Mouse (Mus musculus): ENCODE measurements around the gene Btg4. TPM values are rescaled to one million over a fixed set of nuclear protein-coding genes. Genes with fewer than 3 reads are reported as not detected.
"Not testable (repeated sequence)": the region's sequence is repeated elsewhere in the genome, so short reads cannot be mapped to it uniquely, and the experiment has no call there.

The Btg4 gene
- polyA plus RNA-seq, 1 experiment from 2014 or later = not detected

DNA sequence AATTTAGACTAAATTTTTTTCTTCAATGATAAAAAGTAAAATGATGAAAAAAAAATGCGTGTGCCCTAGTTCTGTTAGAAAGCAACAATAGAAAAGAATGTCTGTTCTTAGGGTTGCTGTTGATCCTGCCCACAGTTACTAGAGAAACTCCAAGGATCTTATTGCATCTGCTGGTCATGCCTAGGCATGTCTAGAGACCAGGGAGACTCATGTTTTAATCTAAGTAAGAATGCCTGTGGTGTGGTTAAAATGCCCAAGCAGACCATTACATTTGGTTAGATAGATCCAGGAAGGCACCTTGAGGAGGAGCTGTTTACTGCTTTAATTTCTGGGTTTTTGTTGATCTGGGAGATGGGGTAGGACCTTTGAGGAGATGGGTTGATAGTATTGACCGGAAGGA lies 45.0 kb downstream of the Btg4 start:
- Histone ChIP-seq H3K9ac (ENCODE audit: low read depth, low read length) (no peak overlapping the region), H3K36me3 (ENCODE audit: control insufficient read depth, insufficient read depth, low read length) (no peaks in the 10 kb centered on the region), H3K4me2 (ENCODE audit: low read length) (no peak overlapping the region), H3K4me3 (ENCODE audit: low read length) (no peak overlapping the region), H3K9me3 (ENCODE audit: control insufficient read depth, low read length) (no peaks in the 10 kb centered on the region), H3K4me1 (ENCODE audit: control insufficient read depth, insufficient read depth, low read depth, low read length) (peaks cover 2% of the 10 kb centered on the region), H3K27me3 (replicated peaks; ENCODE audit: control insufficient read depth, insufficient read depth, low read length) (no peaks in the 10 kb centered on the region), H3K27ac (ENCODE audit: low read depth, low read length) (no peak overlapping the region)
- no peak for ATAC-seq
- 81% methylated on average over 2 of the region's 2 CpGs for WGBS

DNA sequence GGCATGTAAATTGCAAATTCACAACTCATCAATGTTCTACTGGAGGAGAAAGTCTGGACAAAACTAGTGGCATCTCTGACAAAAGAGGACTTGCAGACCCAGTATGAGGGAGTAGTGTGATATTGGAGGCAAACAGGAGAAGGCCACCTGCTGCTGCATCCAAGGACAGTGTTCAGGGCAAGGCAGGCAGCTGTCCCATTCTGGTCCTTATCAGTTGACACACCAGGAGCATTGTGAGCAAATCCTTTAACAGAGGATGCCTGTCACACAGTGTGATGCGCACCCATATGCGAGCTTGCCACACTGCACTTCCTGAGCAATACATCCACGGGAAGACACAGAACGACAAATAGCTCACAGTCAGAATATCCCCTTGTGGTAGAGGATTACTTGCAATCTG lies 54.1 kb downstream of the Btg4 start:
- 81% methylated on average over 4 of the region's 4 CpGs for WGBS
- H3K9me3 ChIP-seq (ENCODE audit: control insufficient read depth, low read length) = no peaks in the 10 kb centered on the region

DNA sequence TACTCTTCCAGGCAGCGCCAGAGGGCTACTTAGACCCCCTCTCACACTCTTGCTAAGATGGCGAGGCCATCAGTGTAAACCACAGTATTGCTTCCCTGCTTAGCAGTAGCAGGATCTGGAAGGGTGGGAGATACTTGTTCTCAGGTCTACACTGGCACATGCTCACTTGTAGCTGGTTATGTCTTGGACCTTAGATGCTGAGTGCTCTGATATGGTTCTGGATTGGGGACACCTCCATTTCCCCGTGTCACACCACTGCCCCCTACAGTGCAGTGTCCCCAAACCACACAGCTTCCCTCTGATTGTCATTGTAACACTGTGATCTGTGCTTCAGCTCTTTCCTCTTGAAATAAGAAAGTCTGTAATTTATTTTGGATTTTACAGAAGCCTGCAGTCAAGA lies 76.3 kb downstream of the Btg4 start:
- Histone ChIP-seq H3K9me3 (ENCODE audit: control insufficient read depth, low read length) (no peaks in the 10 kb centered on the region), H3K4me2 (ENCODE audit: low read length) (no peak overlapping the region), H3K36me3 (ENCODE audit: control insufficient read depth, insufficient read depth, low read length) (no peaks in the 10 kb centered on the region), H3K4me3 (ENCODE audit: low read length) (no peak overlapping the region), H3K4me1 (ENCODE audit: control insufficient read depth, insufficient read depth, low read depth, low read length) (no peaks in the 10 kb centered on the region), H3K9ac (ENCODE audit: low read depth, low read length) (no peak overlapping the region), H3K27me3 (replicated peaks; ENCODE audit: control insufficient read depth, insufficient read depth, low read length) (no peaks in the 10 kb centered on the region), H3K27ac (ENCODE audit: low read depth, low read length) (no peak overlapping the region)
- ATAC-seq = no peak
- 67% methylated on average over 3 of the region's 3 CpGs for WGBS

More for the DNA sequence above, 54.1 kb downstream of the Btg4 start:
- Histone ChIP-seq H3K27ac (ENCODE audit: low read depth, low read length) (no peak overlapping the region), H3K4me1 (ENCODE audit: control insufficient read depth, insufficient read depth, low read depth, low read length) (no peaks in the 10 kb centered on the region), H3K36me3 (ENCODE audit: control insufficient read depth, insufficient read depth, low read length) (no peaks in the 10 kb centered on the region), H3K4me2 (ENCODE audit: low read length) (no peak overlapping the region), H3K4me3 (ENCODE audit: low read length) (no peak overlapping the region), H3K27me3 (replicated peaks; ENCODE audit: control insufficient read depth, insufficient read depth, low read length) (no peaks in the 10 kb centered on the region), H3K9ac (ENCODE audit: low read depth, low read length) (no peak overlapping the region)
- no peak for ATAC-seq

DNA sequence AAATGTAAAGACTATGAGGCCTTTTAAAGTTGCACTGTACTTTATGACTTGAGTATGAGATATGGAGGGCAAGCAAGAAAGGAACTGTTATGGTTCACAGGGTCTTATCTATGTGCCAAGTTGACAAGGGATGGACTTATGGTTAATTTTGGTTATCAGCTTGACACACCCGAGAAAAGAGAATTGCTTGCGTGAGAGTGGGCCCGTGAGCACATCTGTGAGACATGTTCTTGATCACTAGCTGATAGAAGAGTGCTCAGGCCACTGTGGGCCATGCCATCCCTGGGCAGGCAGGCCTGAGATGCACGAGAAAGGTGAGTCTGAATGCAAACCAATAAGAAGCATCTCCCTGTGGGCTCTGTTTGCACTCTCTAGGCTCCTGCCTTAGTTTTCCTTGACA lies 76.7 kb downstream of the Btg4 start:
- no peak for ATAC-seq
- no peak overlapping the region for H3K9ac ChIP-seq (ENCODE audit: low read depth, low read length)
- no peaks in the 10 kb centered on the region for H3K27me3 ChIP-seq (replicated peaks; ENCODE audit: control insufficient read depth, insufficient read depth, low read length)
- no peaks in the 10 kb centered on the region for H3K4me1 ChIP-seq (ENCODE audit: control insufficient read depth, insufficient read depth, low read depth, low read length)
- H3K9me3 ChIP-seq (ENCODE audit: control insufficient read depth, low read length) = no peaks in the 10 kb centered on the region
- no peak overlapping the region for H3K4me2 ChIP-seq (ENCODE audit: low read length)
- 81% methylated on average over 4 of the region's 4 CpGs for WGBS
- no peak overlapping the region for H3K4me3 ChIP-seq (ENCODE audit: low read length)
- no peak overlapping the region for H3K27ac ChIP-seq (ENCODE audit: low read depth, low read length)
- no peaks in the 10 kb centered on the region for H3K36me3 ChIP-seq (ENCODE audit: control insufficient read depth, insufficient read depth, low read length)

GRCm38 (mm10) chr9:51137836-51138235 lies 77.1 kb downstream of the Btg4 start:
- Histone ChIP-seq H3K4me2 (ENCODE audit: low read length) (no peak overlapping the region), H3K9ac (ENCODE audit: low read depth, low read length) (no peak overlapping the region), H3K36me3 (ENCODE audit: control insufficient read depth, insufficient read depth, low read length) (no peaks in the 10 kb centered on the region), H3K4me1 (ENCODE audit: control insufficient read depth, insufficient read depth, low read depth, low read length) (no peaks in the 10 kb centered on the region), H3K27ac (ENCODE audit: low read depth, low read length) (no peak overlapping the region), H3K27me3 (replicated peaks; ENCODE audit: control insufficient read depth, insufficient read depth, low read length) (no peaks in the 10 kb centered on the region), H3K9me3 (ENCODE audit: control insufficient read depth, low read length) (no peaks in the 10 kb centered on the region), H3K4me3 (ENCODE audit: low read length) (no peak overlapping the region)
- WGBS = 95% methylated on average over 1 of the region's 1 CpGs
- no peak for ATAC-seq

- H3K9me3 ChIP-seq (ENCODE audit: control insufficient read depth, low read length) = no peaks in the 10 kb centered on the region
- H3K4me2 ChIP-seq (ENCODE audit: low read length) = no peak overlapping the region
- no peaks in the 10 kb centered on the region for H3K36me3 ChIP-seq (ENCODE audit: control insufficient read depth, insufficient read depth, low read length)
- no peak overlapping the region for H3K4me3 ChIP-seq (ENCODE audit: low read length)
- no peaks in the 10 kb centered on the region for H3K27me3 ChIP-seq (replicated peaks; ENCODE audit: control insufficient read depth, insufficient read depth, low read length)
- ATAC-seq = no peak
- no peak overlapping the region for H3K9ac ChIP-seq (ENCODE audit: low read depth, low read length)
- H3K27ac ChIP-seq (ENCODE audit: low read depth, low read length) = no peak overlapping the region
- WGBS = 91% methylated on average over 1 of the region's 1 CpGs
- H3K4me1 ChIP-seq (ENCODE audit: control insufficient read depth, insufficient read depth, low read depth, low read length) = no peaks in the 10 kb centered on the region
Measured at GRCm38 (mm10) chr9:51138301-51138700, 77.6 kb downstream of the Btg4 start.

DNA sequence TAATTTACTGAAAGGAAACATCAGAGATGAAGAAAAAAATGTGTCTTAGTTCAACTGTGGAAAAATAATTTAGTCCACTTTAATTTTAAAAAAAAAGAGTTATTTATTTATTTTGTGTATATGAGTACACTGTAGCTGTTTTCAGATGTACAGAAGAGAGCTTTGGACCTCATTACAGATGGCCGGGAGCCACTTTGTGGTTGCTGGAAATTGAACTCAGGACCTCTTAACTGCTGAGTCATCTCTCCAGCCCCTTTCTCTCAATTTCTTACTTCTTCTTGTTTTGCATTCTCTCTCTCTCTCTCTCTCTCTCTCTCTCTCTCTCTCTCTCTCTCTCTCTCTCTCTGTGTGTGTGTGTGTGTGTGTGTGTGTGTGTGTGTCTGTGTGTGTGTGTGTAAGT lies 78.7 kb downstream of the Btg4 start:
- not testable (repeated sequence) for H3K4me3 ChIP-seq (ENCODE audit: low read length); H3K9me3 ChIP-seq (ENCODE audit: control insufficient read depth, low read length); ATAC-seq; H3K27me3 ChIP-seq (replicated peaks; ENCODE audit: control insufficient read depth, insufficient read depth, low read length); H3K36me3 ChIP-seq (ENCODE audit: control insufficient read depth, insufficient read depth, low read length); H3K9ac ChIP-seq (ENCODE audit: low read depth, low read length); H3K4me2 ChIP-seq (ENCODE audit: low read length); H3K4me1 ChIP-seq (ENCODE audit: control insufficient read depth, insufficient read depth, low read depth, low read length); H3K27ac ChIP-seq (ENCODE audit: low read depth, low read length)
- WGBS = 90% methylated on average over 1 of the region's 1 CpGs

DNA sequence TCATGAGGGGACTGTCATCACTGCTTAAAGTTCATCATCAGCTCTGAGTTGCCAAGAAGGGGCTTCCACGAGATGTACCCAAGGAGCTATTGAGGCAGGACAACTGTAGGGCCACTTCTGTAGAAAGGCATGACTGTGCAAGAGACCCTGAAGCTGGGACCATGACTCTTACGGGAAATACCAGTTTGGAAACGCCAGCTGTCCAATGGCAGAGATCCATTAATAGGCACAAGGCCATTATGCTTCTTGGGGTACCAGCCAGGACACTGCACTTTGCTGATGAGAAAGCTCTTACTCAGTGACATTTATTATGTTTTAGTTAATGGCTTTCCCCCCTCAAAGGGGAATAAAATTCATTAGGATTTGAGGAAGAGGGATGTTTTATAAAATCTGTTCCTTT lies 80.0 kb downstream of the Btg4 start:
- no peak overlapping the region for H3K27ac ChIP-seq (ENCODE audit: low read depth, low read length)
- H3K4me3 ChIP-seq (ENCODE audit: low read length) = no peak overlapping the region
- WGBS = 77% methylated on average over 3 of the region's 3 CpGs
- H3K4me2 ChIP-seq (ENCODE audit: low read length) = no peak overlapping the region
- ATAC-seq = no peak
- H3K36me3 ChIP-seq (ENCODE audit: control insufficient read depth, insufficient read depth, low read length) = no peaks in the 10 kb centered on the region
- no peaks in the 10 kb centered on the region for H3K27me3 ChIP-seq (replicated peaks; ENCODE audit: control insufficient read depth, insufficient read depth, low read length)
- no peaks in the 10 kb centered on the region for H3K4me1 ChIP-seq (ENCODE audit: control insufficient read depth, insufficient read depth, low read depth, low read length)
- no peak overlapping the region for H3K9ac ChIP-seq (ENCODE audit: low read depth, low read length)
- H3K9me3 ChIP-seq (ENCODE audit: control insufficient read depth, low read length) = no peaks in the 10 kb centered on the region

GRCm38 (mm10) chr9:51143437-51143836 lies 82.7 kb downstream of the Btg4 start:
- H3K36me3 ChIP-seq (ENCODE audit: control insufficient read depth, insufficient read depth, low read length) = no peaks in the 10 kb centered on the region
- no peaks in the 10 kb centered on the region for H3K9me3 ChIP-seq (ENCODE audit: control insufficient read depth, low read length)
- no peak overlapping the region for H3K9ac ChIP-seq (ENCODE audit: low read depth, low read length)
- no peaks in the 10 kb centered on the region; the same call in 1 of the 2 replicates for H3K4me1 ChIP-seq (ENCODE audit: control insufficient read depth, insufficient read depth, low read depth, low read length)
- 92% methylated on average over 1 of the region's 1 CpGs for WGBS
- H3K4me3 ChIP-seq (ENCODE audit: low read length) = no peak overlapping the region
- no peak overlapping the region for H3K27ac ChIP-seq (ENCODE audit: low read depth, low read length)
- no peak overlapping the region for H3K4me2 ChIP-seq (ENCODE audit: low read length)
- no peaks in the 10 kb centered on the region for H3K27me3 ChIP-seq (replicated peaks; ENCODE audit: control insufficient read depth, insufficient read depth, low read length)
- no peak for ATAC-seq

- no peaks in the 10 kb centered on the region for H3K9me3 ChIP-seq (ENCODE audit: control insufficient read depth, low read length)
- H3K4me2 ChIP-seq (ENCODE audit: low read length) = no peak overlapping the region
- no peaks in the 10 kb centered on the region for H3K36me3 ChIP-seq (ENCODE audit: control insufficient read depth, insufficient read depth, low read length)
- no peak for ATAC-seq
- H3K27ac ChIP-seq (ENCODE audit: low read depth, low read length) = no peak overlapping the region
- no peaks in the 10 kb centered on the region for H3K27me3 ChIP-seq (replicated peaks; ENCODE audit: control insufficient read depth, insufficient read depth, low read length)
- no peak overlapping the region for H3K9ac ChIP-seq (ENCODE audit: low read depth, low read length)
- H3K4me3 ChIP-seq (ENCODE audit: low read length) = no peak overlapping the region
- WGBS = 75% methylated on average over 6 of the region's 6 CpGs
- no peaks in the 10 kb centered on the region; the same call in 1 of the 2 replicates for H3K4me1 ChIP-seq (ENCODE audit: control insufficient read depth, insufficient read depth, low read depth, low read length)
Measured at GRCm38 (mm10) chr9:51144218-51144617, 83.5 kb downstream of the Btg4 start.
